Mouse (Mus musculus): ENCODE data around the gene Cyb561d2. TPM values are rescaled to one million over a fixed set of nuclear protein-coding genes. Genes with fewer than 3 reads are reported as not detected.
A peak's percentile ranks its signal among the peaks of the same experiment; 100 is the strongest.

Cyb561d2 gene
- polyA plus RNA-seq, 1 experiment: 29.4 TPM

DNA sequence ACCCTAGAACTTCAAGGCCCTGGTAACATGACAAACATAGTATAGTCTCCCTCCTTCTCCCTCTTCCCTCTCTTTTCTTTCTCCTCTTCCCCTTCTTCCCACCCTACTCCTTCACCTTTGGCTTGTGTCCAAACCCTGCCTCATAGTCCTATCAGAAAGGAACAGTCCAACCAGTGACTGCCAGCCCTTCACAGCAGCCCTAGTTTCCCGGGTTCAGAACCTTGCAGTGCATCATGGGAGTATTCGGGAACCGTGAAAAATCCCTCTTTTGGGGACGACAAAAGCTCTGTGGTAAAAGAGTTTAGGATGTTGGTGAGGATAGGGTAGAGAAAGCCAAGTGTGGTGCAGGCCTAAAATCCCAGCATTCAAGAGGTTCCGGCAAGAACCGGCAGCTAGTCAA, 21.7 kb downstream of the Cyb561d2 start:
- no peaks in the 10 kb centered on the region for H3K4me1 ChIP-seq (ENCODE audit: control insufficient read depth, insufficient read depth, low read length)
- no peaks in the 10 kb centered on the region for H3K27me3 ChIP-seq (ENCODE audit: control insufficient read depth, insufficient read depth, low read length)
- H3K36me3 ChIP-seq (ENCODE audit: control insufficient read depth, insufficient read depth, low read length): no peaks in the 10 kb centered on the region
- TF ChIP-seq POLR2A (IDR thresholded peaks at IDR 0.05; ENCODE audit: control insufficient read depth, low read depth, low read length) (no peak), CTCF (IDR thresholded peaks at IDR 0.05; ENCODE audit: control insufficient read depth, insufficient read depth, insufficient replicate concordance, low read depth, low read length) (no peak)
- H3K4me3 ChIP-seq (ENCODE audit: control insufficient read depth, low read depth, low read length): no peak overlapping the region
- no peak overlapping the region for H3K27ac ChIP-seq (ENCODE audit: control insufficient read depth, insufficient read depth, low read depth, low read length)

DNA sequence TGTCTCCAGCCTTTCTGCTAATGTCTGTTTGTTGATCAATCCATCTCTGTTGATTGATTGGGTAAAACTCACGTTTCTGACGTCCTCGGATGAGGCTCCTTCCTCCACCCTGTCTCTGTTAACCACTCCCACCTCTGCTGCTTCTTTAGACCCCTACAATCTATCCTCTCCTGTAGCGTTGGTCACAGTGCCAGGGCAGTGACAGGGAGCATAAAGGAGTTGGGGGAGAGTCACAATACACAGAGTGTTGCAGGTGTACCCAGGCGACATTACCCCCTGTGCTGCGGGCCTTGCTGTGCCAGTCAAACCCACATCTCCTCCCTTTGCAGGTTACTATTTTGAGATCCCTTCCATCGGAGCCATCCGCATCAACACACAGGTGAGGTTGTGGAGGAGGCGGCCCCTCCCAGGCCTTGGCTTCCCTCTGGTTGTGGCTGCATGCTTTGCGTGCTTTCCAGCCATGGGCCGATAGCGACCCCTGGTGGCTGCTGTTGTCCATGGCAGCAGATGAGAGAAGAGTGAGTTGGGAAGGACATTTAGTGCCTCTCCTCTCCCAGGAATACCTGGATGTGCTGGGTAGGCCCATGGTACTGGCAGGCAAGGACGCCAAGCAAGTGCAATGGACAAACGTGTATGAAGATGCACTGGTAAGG, 27.6 kb downstream of the Cyb561d2 start:
- H3K27ac ChIP-seq (ENCODE audit: control insufficient read depth, insufficient read depth, low read depth, low read length): no peak overlapping the region
- TF ChIP-seq POLR2A (IDR thresholded peaks at IDR 0.05; ENCODE audit: control insufficient read depth, low read depth, low read length) (no peak), CTCF (IDR thresholded peaks at IDR 0.05; ENCODE audit: control insufficient read depth, insufficient read depth, insufficient replicate concordance, low read depth, low read length) (peak; percentile 97)
- H3K27me3 ChIP-seq (ENCODE audit: control insufficient read depth, insufficient read depth, low read length): no peaks in the 10 kb centered on the region
- H3K36me3 ChIP-seq (ENCODE audit: control insufficient read depth, insufficient read depth, low read length): no peaks in the 10 kb centered on the region
- H3K4me3 ChIP-seq (ENCODE audit: control insufficient read depth, low read depth, low read length): no peak overlapping the region
- no peaks in the 10 kb centered on the region for H3K4me1 ChIP-seq (ENCODE audit: control insufficient read depth, insufficient read depth, low read length)

DNA sequence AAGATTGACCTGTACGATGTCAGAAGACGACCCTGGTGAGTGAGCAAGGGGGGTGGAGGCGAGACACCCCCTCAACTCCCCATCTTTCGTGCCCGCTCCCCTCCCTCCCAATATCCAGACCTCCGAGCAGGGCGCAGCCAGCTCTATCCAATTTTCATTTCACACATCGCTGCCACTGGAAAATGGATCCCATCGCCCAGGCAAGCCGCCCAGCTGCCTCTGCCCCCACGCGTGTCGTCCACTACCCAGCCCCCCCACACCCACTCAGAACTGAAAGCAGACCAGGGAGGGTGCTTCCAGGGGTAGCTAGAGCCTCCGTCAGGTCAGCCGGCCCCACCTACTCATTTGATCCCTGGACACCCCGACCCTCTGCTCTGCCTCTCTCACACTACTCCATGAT, 29.7 kb downstream of the Cyb561d2 start:
- H3K27me3 ChIP-seq (ENCODE audit: control insufficient read depth, insufficient read depth, low read length): no peaks in the 10 kb centered on the region
- H3K4me1 ChIP-seq (ENCODE audit: control insufficient read depth, insufficient read depth, low read length): no peaks in the 10 kb centered on the region
- no peak overlapping the region for H3K27ac ChIP-seq (ENCODE audit: control insufficient read depth, insufficient read depth, low read depth, low read length)
- no peak overlapping the region for H3K4me3 ChIP-seq (ENCODE audit: control insufficient read depth, low read depth, low read length)
- H3K36me3 ChIP-seq (ENCODE audit: control insufficient read depth, insufficient read depth, low read length): no peaks in the 10 kb centered on the region
- no peak for TF ChIP-seq POLR2A (IDR thresholded peaks at IDR 0.05; ENCODE audit: control insufficient read depth, low read depth, low read length)
- TF ChIP-seq CTCF (IDR thresholded peaks at IDR 0.05; ENCODE audit: control insufficient read depth, insufficient read depth, insufficient replicate concordance, low read depth, low read length): no peak

DNA sequence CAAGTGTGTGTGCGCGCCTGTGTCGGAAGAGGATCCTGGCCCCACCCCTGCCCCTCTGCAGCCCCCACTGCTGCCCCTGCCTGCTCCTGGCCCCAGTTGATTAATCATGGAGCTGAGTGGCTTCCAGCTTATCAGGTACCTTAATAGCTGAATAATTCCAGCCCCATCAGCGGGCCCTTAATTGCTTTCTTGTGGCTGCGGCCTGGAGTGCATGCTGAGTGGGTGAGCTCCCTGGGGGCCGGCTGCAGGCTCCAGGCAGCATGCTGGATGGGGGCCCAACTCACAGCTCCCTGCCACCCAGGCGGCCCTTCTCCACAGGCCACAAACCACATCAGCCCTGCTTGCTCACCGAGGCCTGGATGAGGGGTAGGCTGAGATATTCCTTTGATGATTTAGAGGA, 30.6 kb downstream of the Cyb561d2 start:
- Histone ChIP-seq H3K4me3 (ENCODE audit: control insufficient read depth, low read depth, low read length) (no peak overlapping the region), H3K27me3 (ENCODE audit: control insufficient read depth, insufficient read depth, low read length) (no peaks in the 10 kb centered on the region), H3K27ac (ENCODE audit: control insufficient read depth, insufficient read depth, low read depth, low read length) (no peak overlapping the region), H3K36me3 (ENCODE audit: control insufficient read depth, insufficient read depth, low read length) (no peaks in the 10 kb centered on the region), H3K4me1 (ENCODE audit: control insufficient read depth, insufficient read depth, low read length) (no peaks in the 10 kb centered on the region)
- TF ChIP-seq CTCF (IDR thresholded peaks at IDR 0.05; ENCODE audit: control insufficient read depth, insufficient read depth, insufficient replicate concordance, low read depth, low read length) (no peak), POLR2A (IDR thresholded peaks at IDR 0.05; ENCODE audit: control insufficient read depth, low read depth, low read length) (no peak)

DNA sequence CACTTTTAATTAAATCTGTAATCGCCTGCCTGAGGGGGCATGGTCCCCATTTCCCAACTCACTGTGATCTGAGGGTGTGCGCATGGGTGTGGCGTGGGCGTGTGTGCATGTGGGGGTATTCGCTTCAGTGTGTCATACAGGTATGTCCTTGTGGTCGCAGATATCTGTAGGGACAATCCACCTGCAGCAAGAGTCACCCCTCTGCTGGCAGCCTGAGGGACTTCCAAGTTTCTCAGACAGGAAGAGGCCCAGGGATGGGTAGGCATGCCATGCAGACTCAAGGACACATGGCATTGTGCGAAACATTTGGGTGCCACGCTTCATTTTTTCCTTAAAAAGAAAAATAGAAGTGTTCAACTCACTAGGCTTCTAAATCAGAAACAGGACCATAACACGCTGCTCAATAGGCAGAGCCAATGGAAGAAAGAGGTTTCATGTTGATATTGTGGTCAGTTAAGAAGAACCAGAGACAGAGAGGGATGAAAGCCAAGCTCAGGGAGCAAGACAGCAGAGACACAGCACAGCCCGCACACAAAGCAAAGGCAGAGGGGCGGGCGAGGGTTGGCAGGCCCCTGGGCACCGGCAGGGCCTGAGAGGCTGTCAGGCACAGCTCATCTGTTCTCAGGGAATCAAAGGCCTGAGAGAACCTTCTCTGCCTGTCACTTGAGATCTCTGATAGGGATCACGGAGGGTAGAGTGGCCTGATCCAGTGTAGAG, 31.5 kb downstream of the Cyb561d2 start:
- no peaks in the 10 kb centered on the region for H3K27me3 ChIP-seq (ENCODE audit: control insufficient read depth, insufficient read depth, low read length)
- H3K36me3 ChIP-seq (ENCODE audit: control insufficient read depth, insufficient read depth, low read length): no peaks in the 10 kb centered on the region
- no peaks in the 10 kb centered on the region for H3K4me1 ChIP-seq (ENCODE audit: control insufficient read depth, insufficient read depth, low read length)
- H3K4me3 ChIP-seq (ENCODE audit: control insufficient read depth, low read depth, low read length): no peak overlapping the region
- H3K27ac ChIP-seq (ENCODE audit: control insufficient read depth, insufficient read depth, low read depth, low read length): no peak overlapping the region
- TF ChIP-seq CTCF (IDR thresholded peaks at IDR 0.05; ENCODE audit: control insufficient read depth, insufficient read depth, insufficient replicate concordance, low read depth, low read length): no peak
- no peak for TF ChIP-seq POLR2A (IDR thresholded peaks at IDR 0.05; ENCODE audit: control insufficient read depth, low read depth, low read length)

DNA sequence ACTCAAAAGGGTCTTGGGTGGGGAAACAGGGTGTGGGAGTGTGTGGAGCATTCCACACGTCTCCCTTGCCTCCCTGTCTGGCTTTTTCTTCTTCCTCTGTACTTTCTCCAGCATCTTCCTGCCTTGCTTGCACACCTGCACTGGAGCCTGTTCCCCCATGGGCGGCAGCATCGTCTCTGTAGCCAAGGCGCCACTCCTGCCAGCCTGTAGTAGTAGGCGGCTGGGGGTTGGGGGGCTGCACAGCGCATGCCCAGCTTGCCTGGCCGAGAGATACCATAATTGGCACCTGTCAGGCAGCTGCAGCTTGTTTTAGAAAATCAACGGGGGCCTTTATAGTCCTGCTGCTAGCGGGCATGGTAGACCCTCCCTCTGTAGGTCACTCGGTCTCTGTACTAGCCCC, 33.7 kb downstream of the Cyb561d2 start:
- TF ChIP-seq POLR2A (IDR thresholded peaks at IDR 0.05; ENCODE audit: control insufficient read depth, low read depth, low read length) (no peak), CTCF (IDR thresholded peaks at IDR 0.05; ENCODE audit: control insufficient read depth, insufficient read depth, insufficient replicate concordance, low read depth, low read length) (no peak)
- Histone ChIP-seq H3K27ac (ENCODE audit: control insufficient read depth, insufficient read depth, low read depth, low read length) (no peak overlapping the region), H3K27me3 (ENCODE audit: control insufficient read depth, insufficient read depth, low read length) (no peaks in the 10 kb centered on the region), H3K4me1 (ENCODE audit: control insufficient read depth, insufficient read depth, low read length) (no peaks in the 10 kb centered on the region), H3K36me3 (ENCODE audit: control insufficient read depth, insufficient read depth, low read length) (no peaks in the 10 kb centered on the region), H3K4me3 (ENCODE audit: control insufficient read depth, low read depth, low read length) (no peak overlapping the region)

DNA sequence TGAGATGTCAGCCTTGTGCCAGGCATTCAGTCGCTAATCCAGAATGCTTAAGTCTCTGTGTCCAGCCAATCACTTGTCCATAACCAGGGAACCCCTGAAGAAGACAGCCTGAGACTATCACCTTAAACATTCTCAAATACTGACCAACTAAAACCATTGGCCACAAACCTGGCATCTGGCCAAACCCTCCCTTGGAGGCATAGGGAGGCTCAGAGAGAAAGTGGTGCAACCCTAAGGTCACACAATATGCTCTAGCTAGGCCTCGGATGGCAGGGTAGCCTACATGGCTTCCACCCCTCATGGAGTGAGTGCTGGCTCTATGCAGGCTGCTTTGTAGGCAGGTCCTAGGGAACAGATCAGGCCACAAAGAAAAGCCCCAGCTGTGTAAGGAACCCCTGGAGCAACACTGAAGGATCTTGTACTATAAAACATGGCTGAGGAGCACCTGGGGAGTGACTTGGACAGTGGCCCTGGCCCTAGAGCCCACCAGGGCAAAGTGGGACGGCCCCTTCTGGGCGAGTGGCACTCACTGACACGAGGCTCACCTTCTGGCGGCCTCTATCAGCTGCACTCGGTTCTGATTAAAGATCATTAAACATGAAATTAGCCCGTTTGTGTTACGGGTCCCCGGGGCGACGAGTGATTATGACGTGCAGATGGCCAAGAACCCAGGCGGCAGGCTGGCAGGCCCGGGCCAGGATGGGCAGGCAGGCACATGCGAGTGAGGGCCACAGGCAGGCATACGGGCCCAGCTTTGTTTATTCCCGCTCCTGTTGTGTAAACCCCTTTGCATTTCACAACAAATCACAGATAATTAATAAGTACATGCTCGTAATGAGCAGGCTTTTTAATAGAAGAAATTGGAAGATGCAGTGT, 37.1 kb downstream of the Cyb561d2 start:
- Histone ChIP-seq H3K27me3 (ENCODE audit: control insufficient read depth, insufficient read depth, low read length) (no peaks in the 10 kb centered on the region), H3K27ac (ENCODE audit: control insufficient read depth, insufficient read depth, low read depth, low read length) (no peak overlapping the region), H3K4me1 (ENCODE audit: control insufficient read depth, insufficient read depth, low read length) (no peaks in the 10 kb centered on the region), H3K4me3 (ENCODE audit: control insufficient read depth, low read depth, low read length) (no peak overlapping the region), H3K36me3 (ENCODE audit: control insufficient read depth, insufficient read depth, low read length) (no peaks in the 10 kb centered on the region)
- TF ChIP-seq CTCF (IDR thresholded peaks at IDR 0.05; ENCODE audit: control insufficient read depth, insufficient read depth, insufficient replicate concordance, low read depth, low read length) (no peak), POLR2A (IDR thresholded peaks at IDR 0.05; ENCODE audit: control insufficient read depth, low read depth, low read length) (no peak)

Measured in testis, adult 2 months (tissue).